Mouse (Mus musculus) kidney, adult 18-20 months (tissue): ENCODE results near the gene Cntfr.

Source experiments
- DNase-seq: peaks from one replicate; pipeline ENCODE4 v3.0.0; 2021

Cntfr gene

DNA sequence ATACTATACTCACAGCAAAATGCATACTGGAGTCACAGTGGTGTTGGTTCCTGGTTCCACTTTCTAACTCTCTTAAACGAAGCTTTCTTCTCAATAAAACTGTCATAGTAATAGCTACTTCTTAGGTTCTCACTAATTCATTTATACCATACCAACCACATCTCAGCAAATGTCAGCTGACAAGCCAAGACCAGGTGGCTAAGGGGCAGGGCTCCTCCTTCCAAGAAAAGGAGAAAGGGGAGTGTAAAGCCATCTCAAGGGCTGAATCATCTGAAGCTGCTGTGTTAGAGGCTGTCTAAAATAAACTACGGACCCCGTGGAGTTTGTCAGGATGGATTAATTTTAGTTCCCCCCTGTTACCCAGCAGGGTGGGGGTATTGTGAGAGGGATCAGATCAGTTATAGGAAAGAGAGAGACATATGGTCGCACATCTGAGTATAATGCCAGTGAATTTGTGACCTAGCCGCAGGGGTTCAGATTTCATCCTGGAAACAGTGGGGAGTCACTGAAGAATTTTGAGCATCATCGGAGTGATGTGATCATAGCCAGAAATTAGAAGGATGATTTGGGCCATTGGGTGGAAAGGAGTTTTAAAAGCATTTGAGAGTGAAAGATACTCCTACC, 55.6 kb downstream of the Cntfr start:
- no peak for DNase-seq

DNA sequence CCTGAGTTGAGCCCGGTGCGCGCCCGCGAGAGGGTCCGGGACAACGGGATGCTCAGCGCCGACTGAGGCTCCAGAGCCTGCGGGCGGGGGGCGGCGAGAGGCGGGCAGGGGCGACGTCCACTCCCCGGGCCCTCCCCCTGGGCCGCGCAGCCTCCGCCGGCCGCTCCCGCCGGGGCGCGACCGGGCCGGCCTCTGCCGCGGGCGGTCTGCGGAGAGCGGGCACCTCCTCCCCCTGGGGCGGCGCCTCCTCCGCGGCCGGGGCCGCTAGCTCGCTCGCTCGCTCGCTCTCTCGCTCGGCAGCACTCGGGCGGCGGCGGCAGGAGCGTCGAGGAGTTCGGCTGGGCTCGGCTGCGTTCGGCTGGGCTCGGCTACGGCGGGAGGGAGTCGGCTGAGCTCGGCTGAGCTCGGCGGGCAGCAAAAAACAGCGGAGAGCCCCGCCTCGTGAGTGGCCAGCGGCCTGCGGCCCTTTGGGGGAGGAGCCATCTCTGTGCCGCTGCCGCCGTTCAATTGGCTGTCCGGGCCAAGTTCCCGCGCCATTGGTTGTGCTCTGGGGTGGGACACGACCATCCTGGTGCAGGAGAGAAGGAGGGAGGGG, 56.9 kb downstream of the Cntfr start, which contains the start of gene Enho:
TSS of gene Enho (minus strand) at position 412 of the 595 bp plus-strand sequence.
- peak; percentile 96 for DNase-seq

DNA sequence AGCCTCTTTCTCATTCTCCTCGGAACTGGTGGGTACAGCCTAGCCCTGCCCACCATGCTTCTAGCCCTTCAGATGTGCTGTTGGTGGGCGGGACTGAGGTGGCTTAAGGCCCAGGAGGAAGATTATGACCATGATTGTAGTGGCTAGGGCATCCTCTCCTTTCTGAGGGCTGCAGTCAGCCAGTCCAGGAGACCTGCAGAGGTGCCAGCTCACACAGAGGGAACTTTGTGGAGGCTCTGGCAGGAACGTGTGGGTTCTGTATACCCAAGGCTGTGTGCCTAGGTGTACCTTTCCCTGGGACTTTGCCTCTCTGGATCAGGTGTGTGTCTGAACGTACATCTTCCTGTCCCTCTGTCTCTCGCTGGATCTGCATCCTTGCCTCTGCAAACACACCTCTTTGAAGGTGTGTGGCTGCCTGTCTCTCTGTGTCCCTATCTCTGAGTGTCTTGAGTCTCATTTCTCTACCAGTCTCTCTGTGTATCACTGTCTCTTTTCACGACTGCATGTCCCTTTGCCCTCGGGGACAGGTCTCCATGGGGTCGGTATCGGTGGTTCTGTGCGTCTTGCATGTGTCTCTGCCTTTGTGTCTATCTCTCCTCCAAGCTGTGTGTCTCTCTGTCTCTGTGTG, 57.6 kb downstream of the Cntfr start:
- peak; percentile 9 for DNase-seq

DNA sequence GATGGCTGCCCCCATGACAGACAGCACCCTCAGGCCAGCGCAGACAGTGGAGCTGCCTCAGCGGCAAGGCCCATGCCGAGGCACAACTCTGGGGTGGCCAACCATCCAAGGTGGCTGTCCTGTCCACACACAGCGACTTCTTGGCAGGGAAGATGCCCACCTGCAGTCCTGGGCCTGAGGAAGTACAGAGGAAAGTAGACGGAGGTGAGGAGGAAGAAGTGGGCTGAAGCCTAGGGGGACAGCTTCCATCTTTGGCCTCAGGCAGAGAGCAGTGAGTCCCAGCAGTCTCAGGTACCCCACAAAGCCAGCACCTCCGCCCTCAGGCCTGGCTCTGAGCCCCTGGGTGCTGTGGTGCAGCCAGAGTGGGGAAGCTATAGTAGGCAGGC, 58.1 kb downstream of the Cntfr start:
- DNase-seq = no peak

DNA sequence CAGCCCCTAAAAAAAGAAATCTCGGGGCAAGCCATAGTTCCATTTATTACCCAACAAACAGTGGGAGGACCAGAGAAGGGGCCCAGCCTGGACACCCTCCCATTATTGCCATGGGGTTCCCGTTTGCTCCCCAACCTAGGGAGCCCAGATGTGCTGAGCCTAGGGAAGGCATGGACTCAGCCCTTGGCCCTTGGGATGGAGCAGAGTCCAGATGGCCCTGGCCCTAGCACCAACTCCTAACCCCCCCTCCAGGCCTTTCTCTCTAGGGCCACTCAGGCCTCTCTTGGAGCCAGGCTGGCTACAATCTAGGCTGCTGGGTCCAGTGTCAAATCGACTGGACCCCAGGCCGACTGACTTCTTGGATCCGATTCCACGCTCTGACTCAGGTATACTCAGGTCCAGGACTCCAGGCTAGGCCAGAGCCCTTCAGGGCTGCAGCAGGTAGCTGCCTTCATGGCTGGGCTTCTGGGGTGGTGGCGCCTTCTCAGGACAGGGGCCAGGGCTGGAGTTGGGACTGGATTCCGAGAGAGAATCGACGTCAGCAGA, 58.6 kb downstream of the Cntfr start:
- no peak for DNase-seq

DNA sequence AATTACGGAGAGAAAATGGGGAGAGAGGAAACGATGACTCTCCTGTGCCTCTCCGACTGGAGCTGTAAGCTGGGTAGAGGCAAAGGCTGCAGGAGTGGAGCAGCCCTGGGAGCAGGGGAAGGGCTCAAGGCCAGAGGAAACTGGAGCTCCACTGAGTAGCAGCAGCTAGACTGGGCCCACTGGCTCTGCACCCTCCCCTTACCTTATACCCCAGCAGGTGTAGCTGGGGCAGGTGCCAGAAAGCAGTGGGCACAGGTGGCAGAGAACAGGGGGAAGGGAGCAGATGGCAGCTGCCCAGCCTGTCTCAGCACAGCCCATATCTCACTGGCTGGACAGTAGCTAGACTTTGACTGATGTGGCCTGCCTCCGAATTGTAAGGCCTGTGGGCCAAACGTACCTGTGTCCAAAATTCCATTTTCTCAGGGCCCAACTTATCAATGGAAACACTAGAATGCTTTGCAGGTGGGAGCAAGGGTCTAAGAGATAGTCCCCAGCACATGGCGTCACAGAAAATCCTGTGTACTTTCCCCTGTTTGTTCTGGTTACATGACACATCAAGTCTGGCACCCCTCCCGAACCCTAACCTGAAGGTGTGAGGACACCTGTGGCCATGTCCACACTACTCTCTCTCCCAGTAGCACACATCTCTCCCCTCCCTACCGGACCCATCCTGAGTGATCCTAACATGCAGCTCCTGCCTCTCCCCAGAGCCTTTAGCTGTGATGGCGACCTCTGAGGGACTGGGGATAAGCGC, 59.8 kb downstream of the Cntfr start:
- DNase-seq = no peak

DNA sequence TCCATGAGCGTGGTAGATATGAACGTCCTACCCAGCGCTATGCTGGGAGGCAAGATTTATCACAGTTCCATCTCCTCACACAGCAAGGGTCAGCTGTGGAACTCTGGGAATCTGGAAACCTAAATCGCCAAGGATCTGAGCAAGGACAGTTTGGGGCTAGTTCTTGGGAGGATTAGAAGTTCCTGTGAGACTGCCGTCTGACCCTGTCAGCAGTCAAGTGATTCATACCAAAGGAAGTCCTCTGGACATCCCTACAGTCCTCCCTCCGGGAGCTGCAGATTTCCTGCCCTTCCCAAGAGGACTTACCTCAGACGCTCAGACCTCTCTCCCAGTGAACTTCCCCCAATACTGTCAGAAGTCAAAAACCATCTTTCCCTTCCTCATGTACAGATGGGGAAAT, 60.5 kb downstream of the Cntfr start:
- peak; percentile 28 for DNase-seq

DNA sequence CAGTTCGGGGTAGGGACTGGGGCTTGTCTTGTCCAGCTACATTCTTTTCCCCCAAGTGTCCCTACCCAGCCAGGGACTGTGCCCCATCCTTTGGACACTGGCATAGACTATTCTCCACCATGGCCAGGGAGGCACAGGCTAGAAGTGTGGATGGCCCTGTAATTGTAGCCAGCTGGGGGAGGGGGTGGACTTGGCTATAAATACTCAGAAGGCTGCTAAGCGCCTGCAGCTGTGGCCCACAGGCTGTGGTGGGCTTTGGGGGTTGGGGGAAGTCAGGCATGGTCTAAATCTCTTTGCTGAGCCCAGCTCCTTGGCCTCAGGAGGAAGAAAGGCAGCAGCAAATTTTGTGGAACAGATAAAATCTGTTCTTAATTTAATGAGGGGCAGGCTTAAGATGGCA, 61.0 kb downstream of the Cntfr start:
- DNase-seq = no peak

DNA sequence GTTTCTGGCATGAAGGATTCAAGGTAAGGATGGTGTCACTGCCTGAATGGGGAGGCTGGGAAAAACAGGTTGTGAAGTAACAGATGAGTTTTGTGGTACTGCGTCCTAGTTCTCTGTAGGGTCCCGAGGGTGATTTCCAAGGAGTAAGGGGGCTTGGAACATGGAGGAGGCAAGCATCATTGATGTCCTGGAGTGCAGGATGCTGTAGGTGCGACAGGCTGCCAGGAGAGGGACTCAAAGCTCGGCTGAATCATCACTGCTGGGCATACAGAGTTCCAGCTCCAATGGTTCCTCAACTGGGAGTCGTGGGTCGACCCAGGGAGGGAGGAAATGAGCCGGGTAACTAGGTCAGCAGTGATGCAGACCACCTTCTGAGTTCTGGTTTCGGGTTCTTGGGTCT, 61.7 kb downstream of the Cntfr start:
- no peak for DNase-seq

DNA sequence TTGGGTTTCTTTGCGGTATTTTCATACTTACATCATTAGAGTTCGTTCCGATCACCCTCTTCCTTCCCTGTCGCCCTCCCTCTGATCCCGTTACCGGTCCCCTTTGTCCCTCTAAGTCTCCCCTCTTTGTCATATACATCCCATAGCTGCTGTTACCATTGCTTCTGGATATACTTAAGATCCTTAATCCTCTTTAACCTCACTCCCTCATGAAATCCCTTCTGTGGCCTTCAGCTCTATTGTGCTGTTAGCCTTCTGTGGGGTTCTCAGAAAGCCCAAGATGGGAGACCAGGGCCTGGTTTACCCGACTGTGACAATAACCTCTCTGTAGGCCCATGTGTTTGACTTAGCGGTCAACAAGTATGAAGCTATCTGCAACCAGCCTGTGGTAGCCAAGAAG, 62.3 kb downstream of the Cntfr start:
- no peak for DNase-seq

DNA sequence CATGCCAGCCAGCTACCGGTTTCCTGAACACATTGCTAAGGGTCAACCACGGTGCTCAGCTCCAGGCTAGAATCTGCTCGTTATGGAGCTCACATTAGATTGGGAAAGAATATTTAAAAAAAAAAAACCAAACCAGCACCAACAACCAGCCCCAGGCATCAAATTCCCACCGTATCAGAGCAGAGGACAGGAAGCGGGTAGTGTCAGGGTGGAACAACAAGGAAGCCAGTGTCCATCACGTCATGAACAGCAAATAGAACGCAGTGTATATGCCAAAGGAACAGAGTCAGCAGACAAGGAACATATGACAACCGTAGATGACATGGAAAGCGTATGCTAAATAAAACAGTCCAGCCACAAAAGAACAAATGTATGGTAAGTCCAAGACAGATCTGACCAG, 63.9 kb downstream of the Cntfr start:
- no peak for DNase-seq

DNA sequence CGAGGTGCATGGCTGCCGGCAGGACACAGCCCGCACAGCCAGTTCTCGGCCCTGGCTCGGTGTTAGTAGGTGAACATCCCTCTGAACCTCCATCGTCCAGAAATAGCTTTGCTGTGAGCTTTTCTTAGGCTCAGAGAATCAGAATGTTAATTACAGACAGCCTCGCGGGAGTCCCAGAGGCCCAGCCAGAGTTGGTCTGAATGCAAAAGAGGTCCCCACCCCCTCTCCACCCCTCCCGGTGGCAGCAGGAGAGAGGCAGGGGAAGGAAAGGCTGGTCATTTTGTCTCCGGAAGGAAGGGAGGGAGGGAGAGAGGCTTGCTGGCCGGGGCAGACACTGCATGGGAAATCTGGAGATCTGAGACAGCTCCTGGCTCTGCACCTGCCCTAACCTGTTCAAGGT, 65.5 kb downstream of the Cntfr start:
- DNase-seq = no peak

DNA sequence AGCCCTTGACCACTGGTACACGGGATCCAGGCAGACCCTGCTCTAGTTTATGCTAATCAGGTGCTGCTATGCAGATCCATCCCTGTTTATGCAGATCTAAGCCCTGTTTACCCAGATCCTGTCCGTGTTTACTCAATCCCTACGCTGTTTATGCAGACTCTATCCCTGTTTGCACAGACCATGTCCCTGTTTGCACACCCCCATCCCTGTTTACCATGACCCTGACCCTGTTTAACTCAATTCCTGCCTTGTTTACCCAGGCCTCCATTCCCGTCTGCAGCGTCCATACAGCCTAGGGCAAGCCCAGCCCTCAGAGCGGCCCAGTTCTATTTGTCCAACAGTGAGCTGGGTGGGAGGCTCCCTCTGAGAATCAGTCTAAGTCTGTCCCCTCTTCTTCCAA, 66.7 kb downstream of the Cntfr start:
- DNase-seq = no peak

DNA sequence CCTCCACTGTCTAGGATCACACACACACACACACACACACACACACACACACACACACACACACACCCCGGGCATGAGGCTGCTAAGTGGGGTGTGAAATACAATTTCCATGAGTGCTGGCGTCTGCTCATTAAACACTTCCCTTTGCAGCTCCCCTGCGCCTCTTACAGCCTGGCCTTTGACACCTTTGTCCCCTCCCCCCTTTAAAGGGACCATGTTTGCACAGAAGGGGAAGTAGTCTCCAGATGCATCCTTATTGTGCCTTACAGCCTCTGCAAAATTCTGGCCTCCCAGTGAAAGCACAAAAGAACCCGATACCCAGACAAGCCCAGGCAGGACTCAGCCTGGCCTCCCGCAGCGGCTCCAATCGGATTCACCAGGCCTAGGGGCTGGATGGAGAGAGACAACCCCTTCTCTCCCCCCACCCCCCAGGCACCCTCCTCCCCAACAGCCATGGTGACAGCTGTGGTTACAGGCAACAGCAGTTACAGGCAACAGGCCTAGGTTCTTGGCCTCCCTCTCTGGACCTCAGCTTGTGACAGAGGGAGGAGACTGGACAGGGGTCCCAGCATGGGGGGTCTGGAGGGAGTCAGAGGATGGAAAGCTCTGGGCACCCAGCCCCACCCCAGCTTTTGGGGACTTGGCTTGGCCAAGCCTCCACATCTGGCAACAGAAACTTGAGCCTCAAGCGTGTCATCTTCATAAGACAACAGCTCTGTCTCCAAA, 68.5 kb downstream of the Cntfr start:
- no peak for DNase-seq

DNA sequence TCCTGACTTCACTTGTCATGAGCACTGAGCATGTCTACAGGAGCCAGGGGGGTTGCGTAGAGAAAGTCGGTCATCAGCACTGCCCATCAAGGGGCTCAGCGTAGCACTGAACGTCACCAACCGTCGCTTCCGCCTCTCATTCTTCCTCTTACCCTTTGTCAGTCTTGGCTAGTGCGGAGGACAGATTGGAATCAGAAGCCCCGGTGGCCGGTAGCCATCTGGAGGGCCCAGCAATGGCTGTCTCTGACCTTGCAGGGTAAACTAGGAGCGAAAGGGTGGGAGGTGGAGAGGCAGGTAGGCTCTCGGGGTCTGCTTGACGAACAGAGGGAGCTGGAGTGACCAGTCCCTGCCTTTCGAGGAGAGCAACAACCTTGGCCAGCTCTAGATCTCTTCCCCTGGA, 74.8 kb downstream of the Cntfr start:
- no peak for DNase-seq

DNA sequence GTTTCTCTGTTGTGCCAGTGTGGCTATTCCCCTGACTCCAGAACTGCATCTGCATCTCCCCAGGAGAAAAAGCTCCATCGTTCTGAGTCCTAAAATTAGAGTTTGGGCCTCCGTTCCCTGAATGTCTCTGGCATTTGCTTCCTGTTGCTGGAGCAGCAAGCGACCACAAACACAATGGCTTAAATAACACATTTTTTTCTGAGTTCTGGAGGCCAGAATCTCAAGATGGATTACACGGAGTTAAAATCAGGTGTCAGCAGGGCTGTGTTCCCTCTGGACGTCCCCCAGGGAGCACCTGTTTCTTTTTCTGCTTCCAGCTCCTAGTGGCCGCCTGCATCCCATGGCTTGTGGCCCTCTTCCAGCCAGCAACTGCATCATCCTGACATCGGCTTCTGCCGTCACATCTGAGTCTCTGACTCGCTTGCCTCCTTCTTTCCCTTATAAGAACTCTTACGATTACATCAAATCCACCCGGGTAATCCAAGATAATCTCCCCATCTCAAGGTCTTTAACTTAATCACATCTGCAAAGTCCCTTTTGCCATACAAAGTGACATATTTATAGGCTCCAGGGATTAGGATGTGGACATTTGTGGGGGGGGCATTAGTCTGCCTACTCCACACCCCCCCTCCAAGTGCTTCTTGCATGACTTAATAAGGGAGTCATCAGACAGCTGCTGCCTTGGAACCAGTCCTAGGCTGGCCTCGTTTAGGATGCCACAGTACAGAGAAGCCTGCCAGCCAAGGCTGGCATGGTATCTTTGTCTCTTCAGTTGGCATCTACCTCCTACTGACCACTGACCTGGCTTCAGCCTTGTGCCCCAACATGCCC, 77.8 kb downstream of the Cntfr start:
- no peak for DNase-seq

DNA sequence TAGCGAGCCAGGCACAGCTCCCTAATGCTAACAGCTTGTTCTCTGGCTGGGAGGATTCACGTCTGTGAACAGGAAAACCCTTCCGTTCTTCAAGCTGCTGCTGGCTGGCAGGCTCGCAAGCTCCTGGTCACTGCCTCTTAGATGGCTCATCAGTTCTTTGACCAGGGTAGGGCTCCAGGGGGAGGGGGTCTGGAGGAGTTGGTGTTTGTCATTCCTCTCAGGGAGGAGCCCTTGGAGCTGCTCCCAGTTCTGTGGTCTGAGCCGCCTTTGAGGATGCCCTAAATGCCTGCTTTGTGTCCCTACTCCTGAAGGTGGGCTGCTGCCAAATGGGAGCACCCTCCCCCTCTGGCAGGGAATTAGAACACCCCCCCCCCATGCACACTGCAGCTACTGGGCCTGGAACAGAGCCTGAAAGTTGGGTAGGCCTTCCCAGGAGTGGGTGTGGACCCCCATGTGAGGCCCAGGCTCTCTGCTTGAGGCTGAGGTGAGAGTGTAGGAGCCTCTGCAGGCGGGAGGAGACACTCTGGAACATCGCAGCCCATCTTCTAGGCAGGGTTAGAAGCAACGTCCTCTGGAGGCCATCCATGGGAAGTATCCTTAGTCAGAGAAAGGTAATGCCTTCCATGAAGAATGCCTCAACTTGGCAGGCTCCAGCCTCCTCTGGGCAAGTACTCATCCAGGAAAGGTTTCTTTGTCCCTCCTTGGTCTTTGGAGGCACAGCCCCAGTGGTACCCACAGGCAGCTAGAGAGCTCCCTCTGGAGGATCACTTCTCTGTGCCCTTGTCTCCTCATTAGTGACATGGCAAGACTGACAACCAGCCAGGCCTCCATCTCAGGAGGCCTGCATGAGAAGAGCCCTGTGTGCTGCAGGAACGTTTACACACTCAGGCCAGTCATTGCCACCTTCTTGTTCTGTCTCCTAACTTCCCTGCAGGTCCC, 81.0 kb downstream of the Cntfr start:
- DNase-seq = no peak

DNA sequence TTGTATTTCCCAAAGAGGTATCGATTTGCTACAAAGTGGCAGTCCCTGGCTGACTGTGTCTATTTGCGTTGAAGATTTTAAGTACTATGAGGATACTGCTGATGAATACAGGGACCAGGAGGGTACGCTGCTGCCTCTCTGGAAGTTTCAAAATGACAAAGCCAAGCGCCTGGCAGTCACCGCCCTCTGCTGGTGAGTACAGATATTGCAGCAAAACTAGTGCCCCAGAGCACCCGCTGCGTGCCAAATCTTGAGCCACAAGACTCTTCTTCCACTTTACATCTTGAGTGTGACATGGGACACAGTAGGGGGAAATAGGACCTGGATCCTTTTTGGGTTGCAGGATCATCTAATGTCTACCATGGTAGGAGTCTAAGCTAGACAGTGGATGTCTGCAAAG, 82.7 kb downstream of the Cntfr start:
- peak; percentile 84 for DNase-seq

DNA sequence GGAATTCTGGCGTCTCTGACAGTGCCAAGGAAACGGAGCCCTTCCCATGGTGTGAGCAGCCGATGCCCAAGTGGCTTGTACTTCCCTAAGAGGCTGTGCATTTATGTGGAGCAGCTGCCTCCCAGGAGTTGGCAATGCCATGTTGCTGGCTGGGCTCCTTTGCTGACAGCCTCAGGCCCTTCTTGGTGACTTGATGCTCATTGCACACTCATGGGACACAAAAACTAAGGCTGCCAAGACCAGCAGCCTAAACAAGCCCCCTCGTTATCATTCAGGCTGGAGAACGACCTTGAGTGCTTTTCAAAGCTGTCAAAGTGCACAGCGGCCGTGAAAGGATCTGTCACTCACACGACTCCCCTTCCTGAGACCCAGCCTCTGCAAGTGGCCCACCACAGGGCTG, 84.7 kb downstream of the Cntfr start:
- DNase-seq = no peak

DNA sequence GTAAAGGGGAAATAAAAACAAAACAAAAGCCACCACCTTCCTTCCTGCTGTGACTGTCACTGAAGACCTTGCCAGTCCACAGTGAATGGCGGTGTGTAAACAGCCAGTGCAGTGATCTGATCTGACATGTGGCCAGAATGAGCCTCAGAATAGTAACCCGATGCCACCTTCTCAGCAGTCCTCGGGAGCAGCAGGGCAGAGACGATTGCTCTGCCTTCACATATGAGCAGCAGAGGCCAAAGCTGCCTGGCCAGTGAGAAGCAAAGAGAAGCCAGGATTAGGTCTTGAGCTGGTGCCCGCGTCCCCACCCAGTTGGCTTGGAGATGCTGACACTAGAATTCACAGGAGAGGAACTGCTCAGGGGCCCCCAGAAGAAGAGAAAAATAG, 86.3 kb downstream of the Cntfr start:
- DNase-seq = no peak
